Mouse (Mus musculus): ENCODE results near the gene Gucy2e. TPM values are rescaled to one million over a fixed set of nuclear protein-coding genes. Genes with fewer than 3 reads are reported as not detected.
A peak's percentile ranks its signal among the peaks of the same experiment; 100 is the strongest.

The Gucy2e gene
- polyA plus RNA-seq, 1 experiment from 2014 or later: 0.68 TPM

GRCm38 (mm10) chr11:69221070-69221469, 15.8 kb downstream of the Gucy2e start:
- H3K4me1 ChIP-seq (replicated peaks; ENCODE audit: control insufficient read depth, insufficient read depth, low read length): no peaks in the 10 kb centered on the region
- no peak overlapping the region for H3K9ac ChIP-seq (replicated peaks; ENCODE audit: low read depth, low read length)
- no peaks in the 10 kb centered on the region for H3K36me3 ChIP-seq (ENCODE audit: control insufficient read depth, insufficient read depth)
- no peak overlapping the region for H3K4me3 ChIP-seq (replicated peaks; ENCODE audit: low read length)
- WGBS: 75% methylated on average over 4 of the region's 4 CpGs
- no peaks in the 10 kb centered on the region for H3K9me3 ChIP-seq (ENCODE audit: control insufficient read depth, low read length)
- no peaks in the 10 kb centered on the region for H3K27me3 ChIP-seq (replicated peaks; ENCODE audit: control insufficient read depth, insufficient read depth, low read length)
- no peak for ATAC-seq
- no peak overlapping the region for H3K4me2 ChIP-seq (ENCODE audit: low read length)
- no peak overlapping the region for H3K27ac ChIP-seq (ENCODE audit: low read length)

DNA sequence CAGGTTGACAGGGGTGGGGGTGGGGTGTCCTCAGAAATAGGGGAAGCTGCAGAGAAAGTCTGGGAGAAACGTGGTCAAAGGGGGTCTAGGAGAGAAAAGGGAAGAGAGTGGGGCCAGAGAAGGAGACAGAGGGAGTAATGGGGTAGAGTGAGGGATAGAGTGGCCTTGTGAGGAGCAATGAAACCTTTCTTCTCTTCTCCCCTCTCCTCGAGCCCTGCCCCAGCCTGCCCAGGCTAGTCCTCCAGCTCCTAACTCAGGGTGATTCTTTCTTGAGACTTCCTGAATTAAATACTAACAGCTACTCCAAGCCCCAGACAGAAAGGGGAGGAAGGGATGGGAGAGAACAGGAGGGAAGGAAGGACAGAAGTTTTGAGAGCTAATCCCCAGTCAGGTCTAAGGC, 18.2 kb downstream of the Gucy2e start:
- WGBS: 48% methylated on average over 2 of the region's 2 CpGs
- no peak overlapping the region for H3K4me3 ChIP-seq (replicated peaks; ENCODE audit: low read length)
- ATAC-seq: no peak

DNA sequence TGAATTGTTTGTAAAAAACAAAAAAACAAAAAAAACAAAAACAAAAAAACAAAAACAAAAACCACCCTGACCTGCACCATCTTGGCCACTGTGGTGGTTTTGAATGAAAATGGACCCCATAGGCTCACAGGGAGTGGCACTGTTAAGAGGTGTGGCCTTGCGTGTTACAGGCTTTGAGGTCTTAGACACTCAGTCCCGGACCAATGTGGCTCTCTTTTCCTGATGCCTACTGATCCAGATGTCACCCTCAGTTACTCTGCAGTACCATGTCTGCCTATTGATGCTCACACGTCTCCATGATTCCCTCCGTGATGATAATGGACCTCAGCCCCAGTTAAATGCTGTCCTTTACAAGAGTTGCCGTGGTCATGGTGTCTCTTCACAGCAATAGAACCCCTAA, 19.4 kb downstream of the Gucy2e start:
- H3K27me3 ChIP-seq (replicated peaks; ENCODE audit: control insufficient read depth, insufficient read depth, low read length): no peaks in the 10 kb centered on the region
- ATAC-seq: no peak
- H3K9ac ChIP-seq (replicated peaks; ENCODE audit: low read depth, low read length): no peak overlapping the region
- 91% methylated on average over 5 of the region's 5 CpGs for WGBS
- no peaks in the 10 kb centered on the region for H3K36me3 ChIP-seq (ENCODE audit: control insufficient read depth, insufficient read depth)
- no peak overlapping the region for H3K4me3 ChIP-seq (replicated peaks; ENCODE audit: low read length)
- no peak overlapping the region for H3K27ac ChIP-seq (ENCODE audit: low read length)
- H3K4me2 ChIP-seq (ENCODE audit: low read length): no peak overlapping the region
- H3K9me3 ChIP-seq (ENCODE audit: control insufficient read depth, low read length): no peaks in the 10 kb centered on the region
- H3K4me1 ChIP-seq (replicated peaks; ENCODE audit: control insufficient read depth, insufficient read depth, low read length): no peaks in the 10 kb centered on the region

More for the DNA sequence above, 18.2 kb downstream of the Gucy2e start:
- H3K27ac ChIP-seq (ENCODE audit: low read length): no peak overlapping the region
- no peaks in the 10 kb centered on the region for H3K4me1 ChIP-seq (replicated peaks; ENCODE audit: control insufficient read depth, insufficient read depth, low read length)
- H3K9ac ChIP-seq (replicated peaks; ENCODE audit: low read depth, low read length): no peak overlapping the region
- no peaks in the 10 kb centered on the region for H3K27me3 ChIP-seq (replicated peaks; ENCODE audit: control insufficient read depth, insufficient read depth, low read length)
- H3K4me2 ChIP-seq (ENCODE audit: low read length): no peak overlapping the region
- H3K9me3 ChIP-seq (ENCODE audit: control insufficient read depth, low read length): no peaks in the 10 kb centered on the region
- H3K36me3 ChIP-seq (ENCODE audit: control insufficient read depth, insufficient read depth): no peaks in the 10 kb centered on the region

GRCm38 (mm10) chr11:69211431-69211830, 25.4 kb downstream of the Gucy2e start:
- H3K9ac ChIP-seq (replicated peaks; ENCODE audit: low read depth, low read length): peak overlapping the region; percentile 22; the same call in 1 of the 2 replicates
- no peaks in the 10 kb centered on the region for H3K9me3 ChIP-seq (ENCODE audit: control insufficient read depth, low read length)
- peak overlapping the region; percentile 44 for H3K4me3 ChIP-seq (replicated peaks; ENCODE audit: low read length)
- no peaks in the 10 kb centered on the region for H3K36me3 ChIP-seq (ENCODE audit: control insufficient read depth, insufficient read depth)
- WGBS: 35% methylated on average over 2 of the region's 2 CpGs
- peak; percentile 89 for ATAC-seq
- 0 out of 2 replicates have a peak, but pooled peaks cover 5% of the 10 kb centered on the region for H3K4me1 ChIP-seq (replicated peaks; ENCODE audit: control insufficient read depth, insufficient read depth, low read length)
- H3K27me3 ChIP-seq (replicated peaks; ENCODE audit: control insufficient read depth, insufficient read depth, low read length): no peaks in the 10 kb centered on the region
- peak overlapping the region; percentile 51 for H3K4me2 ChIP-seq (ENCODE audit: low read length)
- no peak overlapping the region; the same call in 1 of the 2 replicates for H3K27ac ChIP-seq (ENCODE audit: low read length)

DNA sequence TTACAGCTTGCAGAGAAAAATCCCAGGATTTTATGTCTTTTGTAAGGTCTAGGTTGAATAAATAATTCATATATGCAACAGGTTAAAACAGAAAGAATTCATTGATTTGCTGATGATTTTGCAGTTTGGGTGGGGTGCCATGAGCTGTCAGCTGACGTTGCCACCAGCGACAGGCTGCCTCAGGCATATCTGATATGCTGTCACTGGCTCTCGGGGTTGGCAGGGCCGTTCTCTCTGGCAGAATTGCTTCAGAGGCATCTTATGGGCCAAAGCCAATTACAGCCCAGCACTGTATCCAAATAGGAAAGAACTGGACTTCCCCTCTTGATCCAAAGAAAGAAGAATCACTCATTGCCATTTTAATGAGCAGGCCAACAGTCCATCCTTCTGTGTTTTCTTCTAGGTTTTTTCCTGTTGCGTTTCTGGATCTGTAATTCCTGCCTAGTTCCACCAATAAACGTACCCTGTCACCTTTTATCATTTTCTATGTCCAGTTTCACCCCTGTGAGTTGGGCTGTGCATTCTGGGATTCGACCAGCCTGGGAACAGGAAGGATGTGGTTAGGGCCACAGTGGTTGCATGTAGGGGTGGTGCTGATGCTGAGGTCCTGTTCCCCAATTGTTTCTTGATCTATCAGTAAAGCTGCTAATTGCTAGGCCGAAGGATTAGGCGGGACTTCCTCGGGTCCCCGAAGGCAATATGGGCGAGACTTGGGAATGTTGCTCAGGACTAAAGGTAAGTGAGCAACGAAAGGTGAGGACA, 34.2 kb downstream of the Gucy2e start:
- Histone ChIP-seq H3K27ac (ENCODE audit: low read length) (no peak overlapping the region), H3K4me3 (replicated peaks; ENCODE audit: low read length) (no peak overlapping the region), H3K9me3 (ENCODE audit: control insufficient read depth, low read length) (no peaks in the 10 kb centered on the region), H3K36me3 (ENCODE audit: control insufficient read depth, insufficient read depth) (no peaks in the 10 kb centered on the region), H3K4me1 (replicated peaks; ENCODE audit: control insufficient read depth, insufficient read depth, low read length) (no peaks in the 10 kb centered on the region), H3K27me3 (replicated peaks; ENCODE audit: control insufficient read depth, insufficient read depth, low read length) (peaks cover 8% of the 10 kb centered on the region), H3K9ac (replicated peaks; ENCODE audit: low read depth, low read length) (no peak overlapping the region), H3K4me2 (ENCODE audit: low read length) (no peak overlapping the region)
- no peak for ATAC-seq
- 79% methylated on average over 13 of the region's 13 CpGs for WGBS

GRCm38 (mm10) chr11:69200231-69200630, 36.6 kb downstream of the Gucy2e start:
- Histone ChIP-seq H3K4me2 (ENCODE audit: low read length) (no peak overlapping the region), H3K4me1 (replicated peaks; ENCODE audit: control insufficient read depth, insufficient read depth, low read length) (peaks cover 6% of the 10 kb centered on the region), H3K9ac (replicated peaks; ENCODE audit: low read depth, low read length) (no peak overlapping the region), H3K4me3 (replicated peaks; ENCODE audit: low read length) (no peak overlapping the region), H3K27me3 (replicated peaks; ENCODE audit: control insufficient read depth, insufficient read depth, low read length) (peaks cover 17% of the 10 kb centered on the region), H3K36me3 (ENCODE audit: control insufficient read depth, insufficient read depth) (no peaks in the 10 kb centered on the region), H3K9me3 (ENCODE audit: control insufficient read depth, low read length) (no peaks in the 10 kb centered on the region), H3K27ac (ENCODE audit: low read length) (no peak overlapping the region)
- WGBS: 78% methylated on average over 6 of the region's 6 CpGs
- no peak for ATAC-seq

DNA sequence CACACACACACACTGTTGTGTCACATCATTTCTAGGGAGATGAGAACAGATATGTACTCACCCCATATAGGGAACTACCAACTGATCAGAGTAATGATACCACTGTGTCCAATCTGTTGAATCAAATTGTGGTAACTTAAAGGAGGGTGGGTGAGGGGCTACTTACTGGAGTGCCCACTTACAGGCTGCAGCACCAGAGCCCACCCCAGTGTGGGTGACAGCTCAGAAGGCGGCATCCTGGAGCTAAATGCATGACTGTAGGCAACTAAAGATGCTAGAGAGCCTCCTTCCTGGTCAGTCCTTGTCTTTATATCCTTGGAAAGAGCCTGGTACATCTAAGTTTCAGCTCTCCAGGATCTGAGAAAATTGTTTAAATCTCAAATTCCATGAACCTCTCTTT, 37.6 kb downstream of the Gucy2e start:
- no peak overlapping the region for H3K4me2 ChIP-seq (ENCODE audit: low read length)
- no peaks in the 10 kb centered on the region for H3K36me3 ChIP-seq (ENCODE audit: control insufficient read depth, insufficient read depth)
- no peaks in the 10 kb centered on the region for H3K9me3 ChIP-seq (ENCODE audit: control insufficient read depth, low read length)
- H3K27me3 ChIP-seq (replicated peaks; ENCODE audit: control insufficient read depth, insufficient read depth, low read length): peaks cover 17% of the 10 kb centered on the region
- H3K27ac ChIP-seq (ENCODE audit: low read length): no peak overlapping the region
- peaks cover 6% of the 10 kb centered on the region for H3K4me1 ChIP-seq (replicated peaks; ENCODE audit: control insufficient read depth, insufficient read depth, low read length)
- H3K4me3 ChIP-seq (replicated peaks; ENCODE audit: low read length): no peak overlapping the region
- ATAC-seq: no peak
- 77% methylated on average over 1 of the region's 1 CpGs for WGBS
- H3K9ac ChIP-seq (replicated peaks; ENCODE audit: low read depth, low read length): no peak overlapping the region

- 22% methylated on average over 6 of the region's 6 CpGs for WGBS
- ATAC-seq: no peak
- no peaks in the 10 kb centered on the region for H3K36me3 ChIP-seq (ENCODE audit: control insufficient read depth, insufficient read depth)
These were observed 39.1 kb downstream of the Gucy2e start, which contains the start of gene Alox8 for GRCm38 (mm10) chr11:69197743-69198142. TSS of gene Alox8 (minus strand) at chr11:69197843.

DNA sequence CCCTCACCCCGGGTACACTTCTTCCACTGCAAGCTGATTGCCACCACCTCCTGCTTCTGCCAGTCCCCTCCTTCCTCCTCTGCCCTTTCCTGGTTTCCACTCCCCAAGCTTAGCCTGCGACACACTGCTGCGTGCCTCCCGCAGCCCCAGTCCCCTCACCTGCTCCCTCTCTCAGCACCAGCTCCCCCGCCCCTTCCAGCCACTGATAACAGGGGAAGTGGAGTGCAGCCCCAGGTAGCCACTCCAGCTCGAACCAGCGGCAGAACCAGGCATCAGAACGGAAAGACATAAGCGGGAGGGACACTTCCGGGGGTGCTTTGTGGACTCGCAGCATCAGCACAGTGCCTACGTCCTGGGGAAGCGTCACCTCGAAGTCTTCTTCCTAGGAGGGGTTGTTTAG, 39.6 kb downstream of the Gucy2e start:
- Histone ChIP-seq H3K27me3 (replicated peaks; ENCODE audit: control insufficient read depth, insufficient read depth, low read length) (peaks cover 17% of the 10 kb centered on the region), H3K27ac (ENCODE audit: low read length) (no peak overlapping the region), H3K4me2 (ENCODE audit: low read length) (peak overlapping the region; percentile 49), H3K9me3 (ENCODE audit: control insufficient read depth, low read length) (no peaks in the 10 kb centered on the region), H3K9ac (replicated peaks; ENCODE audit: low read depth, low read length) (peak overlapping the region; percentile 35; the same call in 1 of the 2 replicates), H3K4me3 (replicated peaks; ENCODE audit: low read length) (peak overlapping the region; percentile 30), H3K36me3 (ENCODE audit: control insufficient read depth, insufficient read depth) (no peaks in the 10 kb centered on the region), H3K4me1 (replicated peaks; ENCODE audit: control insufficient read depth, insufficient read depth, low read length) (peaks cover 6% of the 10 kb centered on the region)
- 3% methylated on average over 14 of the region's 14 CpGs for WGBS
- ATAC-seq: no peak

More at GRCm38 (mm10) chr11:69197743-69198142, 39.1 kb downstream of the Gucy2e start, which contains the start of gene Alox8:
- peaks cover 6% of the 10 kb centered on the region for H3K4me1 ChIP-seq (replicated peaks; ENCODE audit: control insufficient read depth, insufficient read depth, low read length)
- H3K9ac ChIP-seq (replicated peaks; ENCODE audit: low read depth, low read length): peak within 1 kb of the TSS; percentile 35; the same call in 1 of the 2 replicates
- H3K27ac ChIP-seq (ENCODE audit: low read length): no peak within 1 kb of the TSS
- peak within 1 kb of the TSS; percentile 49 for H3K4me2 ChIP-seq (ENCODE audit: low read length)
- H3K9me3 ChIP-seq (ENCODE audit: control insufficient read depth, low read length): no peaks in the 10 kb centered on the region
- peaks cover 17% of the 10 kb centered on the region for H3K27me3 ChIP-seq (replicated peaks; ENCODE audit: control insufficient read depth, insufficient read depth, low read length)
- H3K4me3 ChIP-seq (replicated peaks; ENCODE audit: low read length): peak within 1 kb of the TSS; percentile 30
